Mouse (Mus musculus): ENCODE results near the gene Trmt1. TPM values are rescaled to one million over a fixed set of nuclear protein-coding genes. Genes with fewer than 3 reads are reported as not detected.

The Trmt1 gene
- polyA plus RNA-seq, 1 experiment from 2014 or later = 82.3 TPM

DNA sequence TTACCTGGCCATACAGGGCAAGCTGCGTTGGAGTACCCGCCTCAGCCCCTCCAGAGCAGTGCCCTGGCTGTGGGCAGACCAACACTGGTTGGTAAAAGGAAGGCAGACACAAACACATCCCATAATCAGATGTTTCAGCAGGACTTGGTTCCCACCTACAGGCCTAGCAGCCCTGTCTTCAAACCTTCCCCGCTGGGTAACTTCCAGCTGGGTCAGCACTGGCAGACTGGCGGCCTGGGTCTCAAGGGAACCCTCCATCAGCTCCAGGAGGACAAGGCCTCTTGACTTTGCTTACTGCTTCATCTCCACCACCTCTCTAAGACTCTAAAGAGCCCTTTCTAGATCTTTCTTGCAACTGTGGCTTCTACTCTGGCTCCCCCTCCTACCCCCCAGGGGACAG lies 50.4 kb downstream of the Trmt1 start:
- Histone ChIP-seq H3K27me3 (ENCODE audit: control insufficient read depth, insufficient read depth, low read length) (peaks cover 55% of the 10 kb centered on the region), H3K36me3 (ENCODE audit: control insufficient read depth, insufficient read depth, low read length) (no peaks in the 10 kb centered on the region), H3K9me3 (ENCODE audit: control insufficient read depth, low read length) (no peaks in the 10 kb centered on the region), H3K27ac (ENCODE audit: low read depth, low read length) (no peak overlapping the region), H3K9ac (ENCODE audit: low read depth, low read length) (no peak overlapping the region), H3K4me1 (ENCODE audit: control insufficient read depth, insufficient read depth, low read length) (peaks cover 42% of the 10 kb centered on the region), H3K4me3 (ENCODE audit: low read length) (no peak overlapping the region), H3K4me2 (replicated peaks; ENCODE audit: low read depth, low read length) (no peak overlapping the region)
- ATAC-seq (ENCODE audit: low FRiP score, low TSS enrichment) = no peak
- WGBS = 85% methylated on average over 4 of the region's 4 CpGs

DNA sequence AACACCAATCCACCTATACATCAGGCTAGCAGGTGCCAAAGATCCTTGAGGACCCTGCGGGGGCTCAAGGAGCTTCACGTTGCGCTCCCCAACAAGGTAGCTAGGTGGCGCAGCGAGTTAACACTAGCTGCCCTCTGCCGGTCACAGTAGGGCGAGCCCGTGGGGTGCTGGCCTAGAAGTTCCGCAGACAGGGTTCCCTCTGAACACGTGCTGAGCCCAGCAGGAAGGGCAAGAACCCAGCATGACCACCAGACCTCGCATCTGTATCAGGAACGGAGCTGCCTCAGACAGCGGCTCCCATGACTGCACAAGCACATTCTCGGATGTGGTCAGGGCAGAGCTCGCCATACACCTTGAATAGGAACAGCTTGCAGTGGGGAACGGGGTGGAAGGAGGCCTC lies 51.5 kb downstream of the Trmt1 start:
- no peak overlapping the region for H3K4me3 ChIP-seq (ENCODE audit: low read length)
- H3K9me3 ChIP-seq (ENCODE audit: control insufficient read depth, low read length) = no peaks in the 10 kb centered on the region
- peak; percentile 53 for ATAC-seq (ENCODE audit: low FRiP score, low TSS enrichment)
- H3K4me1 ChIP-seq (ENCODE audit: control insufficient read depth, insufficient read depth, low read length) = peaks cover 42% of the 10 kb centered on the region
- peak overlapping the region; percentile 18; the same call in 1 of the 2 replicates for H3K4me2 ChIP-seq (replicated peaks; ENCODE audit: low read depth, low read length)
- no peaks in the 10 kb centered on the region for H3K36me3 ChIP-seq (ENCODE audit: control insufficient read depth, insufficient read depth, low read length)
- H3K27ac ChIP-seq (ENCODE audit: low read depth, low read length) = no peak overlapping the region
- WGBS = 1% methylated on average over 16 of the region's 16 CpGs
- H3K27me3 ChIP-seq (ENCODE audit: control insufficient read depth, insufficient read depth, low read length) = peaks cover 66% of the 10 kb centered on the region
- no peak overlapping the region for H3K9ac ChIP-seq (ENCODE audit: low read depth, low read length)

DNA sequence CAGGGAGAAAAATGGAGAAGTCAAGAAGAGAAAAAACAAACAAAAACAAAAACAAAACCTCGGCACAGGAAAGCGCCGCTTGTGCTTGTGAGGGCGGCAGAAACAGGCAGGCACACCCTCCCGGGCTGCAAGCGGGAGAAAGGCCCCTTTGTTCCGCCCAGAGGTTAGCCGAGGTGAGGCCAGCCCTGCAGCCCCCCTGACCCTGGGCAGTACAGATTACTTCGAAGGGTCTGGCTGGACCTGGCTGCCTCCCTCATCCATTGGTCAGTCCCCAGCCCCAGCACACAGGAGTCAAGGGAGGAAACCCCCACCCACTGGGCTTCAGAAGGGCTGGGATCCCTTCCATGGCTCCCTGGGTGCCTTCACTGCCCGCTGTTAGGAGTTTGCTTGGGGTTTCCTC lies 52.2 kb downstream of the Trmt1 start:
- WGBS = 10% methylated on average over 10 of the region's 10 CpGs
- no peak overlapping the region for H3K27ac ChIP-seq (ENCODE audit: low read depth, low read length)
- H3K4me1 ChIP-seq (ENCODE audit: control insufficient read depth, insufficient read depth, low read length) = peaks cover 41% of the 10 kb centered on the region

DNA sequence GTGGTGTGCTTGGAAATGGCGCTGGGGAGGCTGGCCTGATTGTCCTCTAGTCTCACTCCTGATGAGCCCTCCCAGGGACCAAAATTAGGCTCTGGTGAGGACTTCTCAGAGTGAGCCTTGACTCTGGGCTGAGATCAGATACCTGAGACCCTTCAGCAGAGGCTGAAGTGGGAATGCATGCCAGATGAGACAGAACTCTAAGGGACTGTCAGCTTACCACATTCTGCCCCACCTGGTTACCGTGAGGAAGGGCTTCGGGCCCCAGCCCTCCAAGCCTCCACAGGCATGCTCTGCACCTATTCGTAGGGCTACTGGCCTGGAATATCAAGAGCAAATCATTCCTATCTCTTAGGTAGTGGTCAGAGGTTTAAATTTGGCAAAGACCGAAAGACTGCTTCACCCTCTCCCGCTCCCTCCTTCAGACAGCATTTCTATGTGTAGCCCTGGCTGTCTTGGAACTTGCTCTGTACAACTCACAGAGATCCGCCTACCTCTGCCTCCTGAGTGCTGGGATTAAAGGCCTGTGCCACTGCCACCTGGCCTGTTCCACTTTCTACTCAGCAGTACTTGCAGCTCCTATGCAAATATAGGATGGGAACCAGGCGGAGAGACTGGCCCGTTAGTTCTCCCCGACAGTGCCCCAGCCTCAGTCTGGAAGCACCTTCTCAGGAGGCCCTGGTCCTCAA lies 52.8 kb downstream of the Trmt1 start:
- Histone ChIP-seq H3K4me1 (ENCODE audit: control insufficient read depth, insufficient read depth, low read length) (peaks cover 42% of the 10 kb centered on the region), H3K4me3 (ENCODE audit: low read length) (no peak overlapping the region), H3K27ac (ENCODE audit: low read depth, low read length) (no peak overlapping the region), H3K9ac (ENCODE audit: low read depth, low read length) (no peak overlapping the region), H3K36me3 (ENCODE audit: control insufficient read depth, insufficient read depth, low read length) (no peaks in the 10 kb centered on the region), H3K27me3 (ENCODE audit: control insufficient read depth, insufficient read depth, low read length) (peaks cover 76% of the 10 kb centered on the region), H3K9me3 (ENCODE audit: control insufficient read depth, low read length) (no peaks in the 10 kb centered on the region), H3K4me2 (replicated peaks; ENCODE audit: low read depth, low read length) (no peak overlapping the region)
- WGBS = 44% methylated on average over 10 of the region's 10 CpGs
- ATAC-seq (ENCODE audit: low FRiP score, low TSS enrichment) = no peak

More for the DNA sequence above, 52.2 kb downstream of the Trmt1 start:
- no peak for ATAC-seq (ENCODE audit: low FRiP score, low TSS enrichment)
- peaks cover 72% of the 10 kb centered on the region for H3K27me3 ChIP-seq (ENCODE audit: control insufficient read depth, insufficient read depth, low read length)
- H3K9ac ChIP-seq (ENCODE audit: low read depth, low read length) = 0 out of 2 replicates have a peak overlapping the region, but pooled peaks have one; percentile 31
- H3K4me2 ChIP-seq (replicated peaks; ENCODE audit: low read depth, low read length) = no peak overlapping the region
- H3K4me3 ChIP-seq (ENCODE audit: low read length) = no peak overlapping the region
- H3K36me3 ChIP-seq (ENCODE audit: control insufficient read depth, insufficient read depth, low read length) = no peaks in the 10 kb centered on the region
- no peaks in the 10 kb centered on the region for H3K9me3 ChIP-seq (ENCODE audit: control insufficient read depth, low read length)

DNA sequence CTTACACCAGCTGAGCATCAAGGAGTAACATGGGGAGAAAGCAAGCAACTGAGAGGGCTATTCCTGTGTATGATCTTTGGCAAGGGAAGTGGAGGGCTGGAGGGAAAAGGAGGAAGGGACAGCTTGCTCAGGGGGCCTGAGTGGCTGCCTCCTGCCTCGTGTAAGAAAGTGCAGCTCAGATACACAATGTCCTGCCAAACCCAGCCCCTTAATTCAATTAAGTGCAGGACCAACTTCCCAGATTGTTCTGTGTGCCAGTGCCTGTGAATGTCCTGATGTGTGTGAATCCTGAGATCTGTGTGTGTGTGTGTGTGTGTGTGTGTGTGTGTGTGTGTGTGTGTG lies 53.3 kb downstream of the Trmt1 start:
- Histone ChIP-seq H3K4me2 (replicated peaks; ENCODE audit: low read depth, low read length) (no peak overlapping the region), H3K27ac (ENCODE audit: low read depth, low read length) (no peak overlapping the region), H3K4me3 (ENCODE audit: low read length) (no peak overlapping the region), H3K9me3 (ENCODE audit: control insufficient read depth, low read length) (no peaks in the 10 kb centered on the region), H3K36me3 (ENCODE audit: control insufficient read depth, insufficient read depth, low read length) (no peaks in the 10 kb centered on the region), H3K27me3 (ENCODE audit: control insufficient read depth, insufficient read depth, low read length) (peaks cover 82% of the 10 kb centered on the region), H3K4me1 (ENCODE audit: control insufficient read depth, insufficient read depth, low read length) (peaks cover 47% of the 10 kb centered on the region), H3K9ac (ENCODE audit: low read depth, low read length) (no peak overlapping the region)
- WGBS = 5% methylated on average over 1 of the region's 1 CpGs
- no peak for ATAC-seq (ENCODE audit: low FRiP score, low TSS enrichment)

DNA sequence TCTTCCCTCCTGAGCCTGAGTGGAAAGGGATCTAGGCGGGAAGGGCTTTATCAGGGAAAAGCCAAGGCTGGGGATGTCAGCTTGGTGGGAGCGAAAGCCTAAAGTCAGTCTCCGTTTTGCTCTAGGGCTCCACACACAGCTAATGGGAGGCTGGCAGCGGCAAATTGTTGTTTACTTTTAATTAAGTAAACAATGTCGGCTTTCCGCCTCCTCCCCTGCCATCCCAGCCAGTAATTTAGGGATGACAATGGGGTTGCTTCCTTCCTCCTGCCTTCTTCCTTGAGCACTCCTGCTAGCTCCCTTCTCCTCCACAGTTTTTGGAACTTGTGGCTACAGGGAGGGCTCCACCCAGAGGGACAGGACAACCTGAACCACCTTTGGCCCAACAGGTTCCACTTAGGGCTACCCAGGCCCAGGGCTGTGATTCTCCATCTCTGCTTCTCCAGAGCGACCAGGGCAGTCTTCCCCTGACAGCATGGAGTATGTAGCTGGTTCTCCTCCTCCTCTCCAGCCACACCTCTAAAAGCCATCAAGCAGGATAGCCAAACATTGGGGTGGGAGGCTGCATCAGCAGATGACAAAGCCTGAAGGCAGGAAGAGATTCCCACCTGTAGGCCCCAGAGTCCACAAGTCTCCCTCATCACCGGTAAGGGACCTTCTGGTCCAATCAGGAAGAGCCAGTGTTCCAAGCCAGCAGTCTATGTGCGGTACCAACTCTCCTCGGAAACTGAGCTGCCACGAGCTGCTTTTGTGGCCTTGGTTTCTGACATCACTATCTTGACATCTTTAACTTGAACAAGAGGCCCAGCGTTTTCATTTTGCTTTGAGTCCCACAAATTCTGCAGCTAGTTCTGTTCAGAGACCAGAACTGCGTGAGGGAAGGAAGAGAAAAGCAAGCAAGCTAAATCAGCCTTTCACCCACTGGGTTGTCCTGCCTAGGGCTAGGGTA lies 55.1 kb downstream of the Trmt1 start:
- Histone ChIP-seq H3K9me3 (ENCODE audit: control insufficient read depth, low read length) (no peaks in the 10 kb centered on the region), H3K36me3 (ENCODE audit: control insufficient read depth, insufficient read depth, low read length) (no peaks in the 10 kb centered on the region), H3K4me1 (ENCODE audit: control insufficient read depth, insufficient read depth, low read length) (peaks cover 56% of the 10 kb centered on the region), H3K27ac (ENCODE audit: low read depth, low read length) (no peak overlapping the region), H3K9ac (ENCODE audit: low read depth, low read length) (no peak overlapping the region), H3K27me3 (ENCODE audit: control insufficient read depth, insufficient read depth, low read length) (peaks cover 81% of the 10 kb centered on the region), H3K4me2 (replicated peaks; ENCODE audit: low read depth, low read length) (no peak overlapping the region), H3K4me3 (ENCODE audit: low read length) (no peak overlapping the region)
- WGBS = 29% methylated on average over 13 of the region's 13 CpGs
- no peak for ATAC-seq (ENCODE audit: low FRiP score, low TSS enrichment)

DNA sequence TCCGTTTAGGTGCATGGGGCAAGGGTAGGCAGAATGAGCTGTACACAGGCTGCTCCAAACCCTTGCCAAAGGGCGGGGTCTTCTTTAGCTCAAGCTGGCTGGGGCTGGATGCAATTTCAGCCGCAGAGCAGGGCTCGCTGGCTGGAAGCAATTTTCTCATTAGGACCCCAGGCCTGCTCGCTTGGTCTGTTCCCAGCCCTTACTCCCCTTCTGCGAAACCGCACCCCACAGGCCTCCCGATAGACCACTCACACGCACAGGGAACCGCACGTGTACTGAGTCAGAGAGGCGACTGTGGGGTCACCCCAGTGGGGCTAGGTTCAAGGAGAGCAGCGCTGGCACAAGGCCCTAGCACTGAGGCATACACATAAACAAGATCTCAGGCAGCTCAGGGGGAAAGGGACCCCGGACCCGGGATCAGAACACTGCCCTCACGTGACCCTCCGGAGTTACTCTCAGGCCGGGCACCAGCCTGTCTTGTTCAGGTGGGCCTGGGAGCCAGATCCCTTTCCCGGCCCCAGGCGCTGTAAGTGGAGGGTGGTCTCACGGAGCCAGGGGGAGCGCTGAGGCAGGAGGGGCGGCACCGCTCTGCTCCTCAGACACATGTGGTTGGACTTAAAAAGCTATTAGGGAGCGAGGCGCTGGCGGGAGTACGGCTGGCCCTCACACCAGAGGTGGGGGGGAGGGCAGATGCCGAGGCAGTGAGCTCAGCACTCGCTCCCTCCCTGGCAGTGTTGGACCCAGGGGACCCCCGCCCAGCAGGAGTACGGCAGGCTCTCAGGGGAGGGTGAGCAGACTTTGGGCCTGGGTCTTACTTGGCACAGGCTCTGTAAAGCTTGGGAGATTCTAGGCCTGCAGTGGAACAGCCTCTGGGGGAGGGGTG lies 56.3 kb downstream of the Trmt1 start:
- 9% methylated on average over 32 of the region's 32 CpGs for WGBS
- H3K27ac ChIP-seq (ENCODE audit: low read depth, low read length) = peak overlapping the region; percentile 80; the same call in 1 of the 2 replicates
- peak; percentile 55 for ATAC-seq (ENCODE audit: low FRiP score, low TSS enrichment)
- H3K27me3 ChIP-seq (ENCODE audit: control insufficient read depth, insufficient read depth, low read length) = peaks cover 86% of the 10 kb centered on the region
- H3K4me3 ChIP-seq (ENCODE audit: low read length) = no peak overlapping the region; the same call in 1 of the 2 replicates
- H3K36me3 ChIP-seq (ENCODE audit: control insufficient read depth, insufficient read depth, low read length) = no peaks in the 10 kb centered on the region
- H3K4me1 ChIP-seq (ENCODE audit: control insufficient read depth, insufficient read depth, low read length) = peaks cover 56% of the 10 kb centered on the region
- H3K4me2 ChIP-seq (replicated peaks; ENCODE audit: low read depth, low read length) = peak overlapping the region; percentile 13
- peak overlapping the region; percentile 42 for H3K9ac ChIP-seq (ENCODE audit: low read depth, low read length)
- no peaks in the 10 kb centered on the region for H3K9me3 ChIP-seq (ENCODE audit: control insufficient read depth, low read length)

DNA sequence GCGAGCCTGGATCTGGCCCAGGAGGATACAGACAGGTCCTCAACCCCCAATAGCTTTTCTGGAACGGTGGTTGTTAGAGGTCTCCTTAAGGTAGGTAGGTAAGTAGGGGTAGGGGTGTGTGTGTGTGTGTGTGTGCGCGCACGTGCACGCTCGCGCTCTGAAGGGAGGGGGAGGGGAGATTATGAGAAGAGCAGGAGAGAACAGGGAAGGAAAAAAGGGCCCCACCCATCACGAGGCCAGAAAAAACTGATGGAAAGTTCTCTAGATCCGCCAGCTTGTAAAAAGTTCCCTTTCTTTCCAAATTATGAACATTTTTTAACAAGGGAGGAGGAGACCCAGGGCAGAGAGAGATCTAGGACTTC lies 56.9 kb downstream of the Trmt1 start:
- peak overlapping the region; percentile 80; the same call in 1 of the 2 replicates for H3K27ac ChIP-seq (ENCODE audit: low read depth, low read length)
- H3K4me3 ChIP-seq (ENCODE audit: low read length) = no peak overlapping the region; the same call in 1 of the 2 replicates
- H3K4me2 ChIP-seq (replicated peaks; ENCODE audit: low read depth, low read length) = peak overlapping the region; percentile 13; the same call in 1 of the 2 replicates
- no peak; the same call in 1 of the 2 replicates for ATAC-seq (ENCODE audit: low FRiP score, low TSS enrichment)
- peaks cover 82% of the 10 kb centered on the region for H3K27me3 ChIP-seq (ENCODE audit: control insufficient read depth, insufficient read depth, low read length)
- no peaks in the 10 kb centered on the region for H3K36me3 ChIP-seq (ENCODE audit: control insufficient read depth, insufficient read depth, low read length)
- 0 out of 2 replicates have a peak overlapping the region, but pooled peaks have one; percentile 42 for H3K9ac ChIP-seq (ENCODE audit: low read depth, low read length)
- no peaks in the 10 kb centered on the region for H3K9me3 ChIP-seq (ENCODE audit: control insufficient read depth, low read length)
- H3K4me1 ChIP-seq (ENCODE audit: control insufficient read depth, insufficient read depth, low read length) = peaks cover 52% of the 10 kb centered on the region
- 10% methylated on average over 10 of the region's 10 CpGs for WGBS

Measured in kidney, embryonic 14.5 days (tissue).